Mouse (Mus musculus): ENCODE measurements around the gene Gm49630.
"Not testable (repeated sequence)": the region's sequence is repeated elsewhere in the genome, so short reads cannot be mapped to it uniquely, and the experiment has no call there.

Gene Gm49630

DNA sequence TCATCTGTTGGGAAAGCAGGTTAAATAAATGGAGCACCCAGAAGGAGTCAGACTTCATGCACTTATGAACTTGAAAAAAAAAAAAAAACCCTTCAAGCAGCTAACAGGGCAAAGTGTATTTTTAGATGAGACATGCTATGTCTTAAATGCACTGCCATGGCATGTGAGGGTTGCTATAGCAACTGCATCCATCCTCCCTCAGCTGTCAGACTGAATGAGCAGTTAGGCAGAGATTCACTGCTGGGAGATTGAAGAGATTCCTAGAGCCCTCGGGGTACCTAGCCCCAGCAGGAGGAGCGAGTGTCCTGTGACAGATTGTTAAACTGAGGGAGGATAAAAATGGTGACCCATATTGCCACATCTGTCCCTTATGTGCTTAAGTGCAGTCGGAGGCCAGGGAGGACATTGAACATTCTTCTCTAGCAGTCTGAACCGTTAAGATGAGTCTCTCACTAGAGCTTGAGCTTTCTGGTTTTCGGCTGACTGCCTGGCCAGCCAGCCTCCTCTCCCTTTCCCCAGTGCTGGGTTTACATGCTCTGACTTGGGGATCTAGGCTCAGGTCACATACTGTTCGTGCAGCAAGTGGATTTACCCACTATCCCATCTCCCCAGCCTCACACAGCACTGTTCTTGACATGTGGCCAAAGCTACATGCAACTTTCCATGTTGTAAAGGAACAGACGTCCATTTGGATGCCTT, 5.0 kb downstream of the Gm49630 start:
- DNase-seq (ENCODE audit: low read depth, low spot score), result not testable (repeated sequence)

DNA sequence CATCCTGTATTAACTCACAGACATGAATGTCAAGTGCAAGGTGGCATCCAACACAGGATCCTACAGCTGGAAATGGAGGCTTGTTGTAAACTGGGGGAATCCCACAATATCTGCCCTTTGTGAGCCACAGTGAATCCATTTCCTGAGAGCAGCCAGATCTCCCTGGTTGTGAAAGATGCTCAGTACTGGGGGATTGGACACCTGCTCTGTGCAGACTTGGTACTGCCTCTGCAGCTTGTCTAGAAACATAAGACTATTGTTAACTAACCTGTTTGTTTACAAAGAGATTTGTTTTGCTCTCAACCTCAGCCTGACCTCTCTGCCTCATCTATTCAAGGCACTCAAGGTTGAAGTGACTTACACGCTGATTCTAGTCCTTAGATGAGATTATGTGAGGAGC, 5.5 kb downstream of the Gm49630 start:
- DNase-seq (ENCODE audit: low read depth, low spot score), result not testable (repeated sequence)

DNA sequence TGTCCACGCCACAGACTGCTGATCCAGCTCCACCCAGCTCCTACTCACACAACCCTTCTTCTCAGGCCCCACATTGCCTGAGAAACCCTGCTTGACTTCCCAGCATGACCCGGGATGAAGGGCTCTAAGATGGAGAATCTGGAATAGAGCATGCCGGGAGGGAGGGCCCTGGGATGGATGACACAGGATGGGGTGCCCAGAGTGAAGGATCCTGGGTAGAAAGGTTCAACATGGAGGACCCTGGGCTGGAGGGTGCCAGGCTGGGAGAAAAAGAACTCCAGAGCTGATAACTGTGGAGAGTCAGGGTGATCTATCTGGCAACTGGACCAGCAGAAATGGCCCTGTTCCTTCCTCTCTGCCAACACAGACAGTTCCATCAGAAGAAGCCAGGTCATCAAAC, 6.2 kb downstream of the Gm49630 start:
- DNase-seq (ENCODE audit: low read depth, low spot score), result not testable (repeated sequence)

DNA sequence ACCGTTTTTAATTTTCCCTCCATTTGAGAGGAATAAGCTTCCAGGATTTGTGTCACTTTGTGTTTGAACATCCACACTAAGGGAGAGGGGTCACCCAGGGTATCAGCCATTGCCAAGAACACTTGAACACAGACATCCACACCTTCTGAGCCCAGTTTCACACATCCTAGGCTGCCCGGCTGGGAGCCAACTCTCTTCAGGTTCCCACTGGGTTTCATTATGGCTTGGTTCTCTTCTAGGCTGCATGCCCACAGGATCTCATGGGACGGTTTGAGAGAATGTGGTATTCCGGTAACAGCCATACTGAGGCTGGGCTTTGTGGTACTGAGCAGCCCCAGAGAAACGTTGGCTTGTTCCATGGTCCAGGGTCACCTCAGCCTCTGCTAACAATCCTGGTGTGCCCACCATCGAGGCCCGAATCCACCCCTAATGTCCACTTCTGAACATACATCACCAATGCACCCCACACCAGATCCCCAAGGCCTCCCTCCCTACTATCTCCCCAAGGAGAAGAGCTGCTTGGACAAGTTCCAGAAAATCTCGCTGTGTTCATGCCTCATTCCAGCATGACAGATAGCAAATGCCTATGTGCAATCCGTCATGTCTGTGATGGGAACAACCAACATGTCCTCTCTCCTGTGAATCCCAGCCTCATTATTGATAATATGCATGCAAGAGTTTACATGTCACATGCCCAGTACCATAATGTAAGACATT, 10.9 kb downstream of the Gm49630 start:
- DNase-seq (ENCODE audit: low read depth, low spot score), result not testable (repeated sequence)

DNA sequence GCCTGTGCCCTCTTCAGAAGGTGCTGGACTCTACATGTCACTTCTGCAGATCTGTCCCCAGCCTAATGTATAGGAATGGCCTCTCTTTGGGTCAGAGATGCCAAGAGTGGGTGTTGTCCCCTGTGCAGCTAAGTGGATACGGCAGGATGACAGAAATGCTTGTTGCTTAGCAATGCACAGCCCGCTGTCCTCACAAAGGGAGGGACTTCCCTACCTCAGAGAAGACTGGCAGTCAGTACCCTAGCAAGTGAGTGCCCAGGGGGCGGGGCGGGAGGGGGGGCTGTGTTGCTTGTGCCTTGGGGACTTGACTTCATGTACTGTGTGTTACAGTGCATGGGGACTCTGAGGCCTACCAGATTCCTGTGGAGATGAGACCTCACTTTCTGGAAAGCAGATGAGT, 12.0 kb downstream of the Gm49630 start:
- DNase-seq (ENCODE audit: low read depth, low spot score), result not testable (repeated sequence)

DNA sequence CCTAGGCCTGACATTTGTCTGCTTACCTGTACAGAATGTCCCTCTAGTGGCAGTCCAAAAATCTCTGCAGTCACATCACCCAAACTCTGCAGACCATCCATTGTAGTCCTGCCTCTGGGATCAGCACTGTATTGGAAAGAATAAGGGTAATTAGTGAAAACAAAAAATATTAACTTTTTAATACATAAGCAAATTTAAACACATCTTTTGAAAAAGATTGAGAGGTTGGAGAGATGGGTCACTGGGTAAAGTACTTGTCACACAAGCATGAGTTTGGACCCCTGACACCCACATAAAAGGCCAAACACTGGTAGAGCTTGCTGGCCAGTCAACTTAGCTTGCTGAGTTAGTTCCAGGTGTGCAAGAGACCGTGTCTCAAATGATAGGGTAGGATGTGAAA, 19.2 kb downstream of the Gm49630 start, which contains the start of gene Ttll2:
Ttll2 (minus strand) TSS at position 101 of the 400 bp plus-strand sequence.
- not testable (repeated sequence) for DNase-seq (ENCODE audit: low read depth, low spot score)

DNA sequence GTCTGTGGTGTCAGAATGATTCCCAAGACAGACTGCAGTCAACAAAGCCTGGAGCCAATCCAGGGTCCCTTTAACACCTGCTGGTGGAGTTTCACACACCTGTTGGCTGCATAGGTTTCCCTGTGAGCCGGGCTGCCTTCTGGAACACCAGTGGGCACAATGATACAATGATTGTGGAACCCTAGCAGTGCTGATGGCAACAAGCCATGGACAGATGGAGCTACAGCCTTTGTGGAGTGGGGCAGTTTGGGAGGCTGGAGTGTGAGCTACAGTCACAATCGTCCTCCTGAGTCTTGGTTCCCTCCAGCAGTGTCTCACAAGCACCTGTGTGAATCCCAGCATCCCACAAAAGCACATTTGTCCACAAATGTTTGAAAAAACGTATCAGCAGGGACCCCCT, 23.0 kb downstream of the Gm49630 start:
- DNase-seq (ENCODE audit: low read depth, low spot score), result not testable (repeated sequence)

DNA sequence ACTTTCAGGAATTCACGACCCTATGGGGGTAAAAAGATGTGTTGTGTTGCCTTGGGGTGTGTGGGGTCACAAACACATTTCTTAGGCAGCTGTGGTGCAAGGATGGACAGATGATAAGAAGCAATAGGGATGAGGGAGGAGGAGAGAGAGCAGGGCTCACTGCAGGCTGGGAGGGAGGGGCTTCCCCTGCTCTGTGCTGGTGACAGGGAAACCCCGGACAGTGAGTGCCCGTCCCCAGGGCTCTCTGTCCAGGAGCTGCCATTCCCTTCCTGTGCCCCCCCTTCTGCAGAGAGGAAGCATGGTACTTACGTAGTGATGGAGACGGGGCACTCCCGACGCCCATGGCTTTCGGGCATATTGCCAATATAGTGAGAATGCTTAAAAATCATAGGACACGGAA, 34.4 kb downstream of the Gm49630 start:
- not testable (repeated sequence) for DNase-seq (ENCODE audit: low read depth, low spot score)

DNA sequence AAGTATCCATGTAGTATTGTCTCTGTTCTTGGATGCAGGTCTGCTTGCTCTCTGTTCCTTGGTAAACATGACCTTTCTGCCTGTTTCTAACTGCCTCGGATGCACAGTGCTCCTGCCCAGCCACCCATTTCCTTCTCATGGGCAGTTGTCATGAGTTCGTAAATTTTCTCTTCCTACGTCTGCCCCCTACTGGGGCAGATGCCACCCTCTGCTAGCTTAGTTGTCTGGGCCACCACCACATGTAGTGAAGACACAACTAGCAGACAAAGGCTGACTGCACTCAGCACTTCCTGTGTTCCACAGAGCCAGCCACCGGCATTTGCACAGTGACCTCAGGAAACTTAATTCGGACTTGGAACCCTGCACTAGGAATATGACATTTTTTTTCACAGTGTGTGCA, 39.0 kb downstream of the Gm49630 start:
- DNase-seq (ENCODE audit: low read depth, low spot score), result not testable (repeated sequence)

DNA sequence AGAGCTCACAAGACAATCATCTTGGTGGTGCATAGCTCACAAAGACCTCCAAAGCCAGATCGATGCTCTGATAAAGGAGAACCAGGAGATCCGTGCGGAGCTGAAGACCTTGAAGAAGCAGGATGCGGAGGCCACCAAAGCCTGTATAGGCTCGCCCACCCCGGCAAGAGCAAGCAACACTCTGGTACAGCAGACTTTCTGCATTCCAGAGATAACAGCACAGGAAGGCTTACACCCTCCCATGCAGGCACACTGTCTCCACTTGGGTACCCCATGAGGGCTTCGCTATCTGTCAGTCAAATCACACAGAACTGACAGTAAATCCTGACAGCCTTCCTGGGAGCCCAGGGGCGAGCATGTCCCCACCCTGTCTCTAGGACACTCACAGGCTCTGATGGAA, 45.4 kb downstream of the Gm49630 start:
- DNase-seq (ENCODE audit: low read depth, low spot score), result not testable (repeated sequence)

DNA sequence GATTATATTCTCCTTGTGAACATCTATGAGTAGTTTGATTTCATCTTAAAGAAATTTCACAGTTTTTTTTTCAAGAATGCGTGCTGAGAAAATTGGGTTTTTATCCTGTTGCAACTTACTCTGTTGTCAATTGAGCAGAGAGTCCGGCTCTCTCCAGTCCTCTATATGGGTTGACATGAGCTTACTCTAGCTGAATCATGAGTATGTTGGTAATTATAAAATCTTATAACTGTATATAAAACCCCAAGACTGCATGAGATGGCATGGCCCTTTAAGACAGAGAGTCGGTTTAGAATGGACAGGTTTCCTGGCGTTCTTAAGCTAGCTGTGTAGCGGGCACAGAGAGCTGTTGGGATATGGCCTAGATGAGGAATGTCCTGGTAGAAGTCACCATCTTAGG, 47.4 kb downstream of the Gm49630 start, which contains the start of gene Tcp10a:
Tcp10a (plus strand) TSS at position 301 of the 400 bp plus-strand sequence.
- not testable (repeated sequence) for DNase-seq (ENCODE audit: low read depth, low spot score)

DNA sequence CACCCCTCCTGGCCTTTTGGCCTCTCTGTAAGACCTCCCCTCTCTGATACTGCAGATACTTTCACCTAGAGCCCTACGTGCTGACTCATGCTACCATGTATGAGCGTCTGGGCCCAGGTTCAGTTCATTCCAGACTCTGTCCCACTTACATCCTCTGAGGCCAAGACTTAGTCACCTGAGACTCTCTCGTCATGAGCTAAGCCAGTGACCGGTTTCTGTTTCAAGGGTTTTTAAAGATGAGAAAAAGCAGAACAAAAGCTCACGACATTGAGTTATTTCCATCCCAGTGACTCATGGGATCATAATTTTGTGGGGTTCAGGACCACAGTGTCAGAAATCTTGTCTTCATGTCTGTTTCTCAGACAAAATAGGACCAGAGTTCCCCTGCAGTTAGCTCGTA, 52.0 kb downstream of the Gm49630 start:
- DNase-seq (ENCODE audit: low read depth, low spot score), result peak; percentile 38

DNA sequence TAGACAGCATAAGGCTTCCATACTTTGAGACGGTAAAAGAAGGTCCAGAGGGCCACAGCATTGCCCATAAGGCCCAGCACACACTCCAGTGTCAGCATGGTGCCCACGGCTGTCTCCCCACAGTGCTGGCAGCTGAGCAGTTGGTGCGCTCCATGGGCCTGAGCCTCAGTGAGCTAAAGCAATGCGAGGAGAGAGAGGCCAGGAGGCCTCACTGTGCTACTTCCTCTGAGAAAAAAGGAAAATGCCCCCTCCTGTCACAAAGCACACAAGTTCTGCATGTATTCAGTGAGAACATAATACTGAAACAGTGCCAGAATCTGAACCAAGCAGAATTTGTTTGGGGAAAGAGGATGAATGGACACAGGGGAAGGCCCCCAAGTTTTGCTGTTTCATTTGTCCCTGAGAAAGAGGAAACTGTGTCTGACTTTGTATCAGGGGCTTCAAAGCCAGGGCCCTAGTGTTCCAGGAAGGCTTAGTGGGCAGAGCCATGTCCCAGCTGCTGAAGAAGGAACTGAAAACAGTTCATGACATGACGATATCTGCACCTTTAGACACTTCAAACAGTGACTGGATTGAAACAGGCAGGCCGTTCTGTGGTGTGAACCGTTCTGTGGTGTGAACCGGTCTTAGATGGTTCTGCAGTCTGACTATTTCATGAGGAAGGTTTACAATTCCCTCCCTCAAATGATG, 55.9 kb downstream of the Gm49630 start:
- DNase-seq (ENCODE audit: low read depth, low spot score), result not testable (repeated sequence)

DNA sequence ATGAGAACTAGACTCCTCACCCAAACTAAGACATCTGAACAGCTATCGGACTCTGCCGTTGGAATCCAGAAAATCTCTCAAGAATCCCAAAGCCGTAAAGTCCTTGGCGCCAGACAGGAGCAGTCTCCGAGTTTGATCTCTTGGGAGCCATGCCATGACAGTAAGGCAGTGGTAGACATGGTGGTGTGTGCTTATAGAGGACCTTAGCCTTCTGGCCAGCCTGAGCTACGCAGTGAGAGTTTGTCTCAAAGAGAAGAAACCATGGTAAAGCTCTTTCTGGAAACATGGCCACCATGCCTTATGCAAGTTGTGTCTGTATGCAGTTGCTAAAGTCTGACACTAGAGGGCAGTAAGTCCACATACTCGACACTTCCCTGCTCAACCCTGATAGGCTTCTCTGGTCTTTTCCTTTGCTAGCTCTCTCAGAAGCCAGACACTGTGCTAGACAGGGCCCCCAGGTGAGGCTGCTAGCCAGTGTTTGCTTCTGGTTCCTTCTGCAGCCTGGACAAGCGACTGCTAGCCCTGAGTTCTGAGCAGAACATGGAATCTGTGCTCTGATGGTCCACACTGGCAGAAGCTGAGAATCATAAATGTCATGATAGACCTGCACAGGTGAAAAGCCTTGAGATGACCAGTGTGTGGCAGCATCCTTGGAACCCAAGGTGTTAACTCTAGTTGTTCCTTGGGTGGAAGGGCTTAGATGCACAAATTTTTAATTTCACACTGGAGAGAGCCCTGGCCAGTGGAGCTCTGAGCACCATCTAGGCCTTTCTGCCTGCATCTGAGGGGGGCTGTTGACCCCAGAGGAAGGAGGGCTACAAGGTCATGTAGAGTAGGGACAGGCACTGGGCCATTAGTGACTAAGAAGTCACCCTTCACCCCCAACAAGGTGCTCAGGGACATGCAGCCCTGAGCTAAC, 65.2 kb downstream of the Gm49630 start:
- DNase-seq (ENCODE audit: low read depth, low spot score), result peak; percentile 5

Measured in A20 (cell line).